Mouse (Mus musculus): Measurements from ENCODE around the gene Vgf. TPM values are rescaled to one million over a fixed set of nuclear protein-coding genes. Genes with fewer than 3 reads are reported as not detected.

Gene Vgf
- polyA plus RNA-seq, 1 experiment: 0.08 TPM

- no peak for DNase-seq (ENCODE audit: low spot score)
Measured at GRCm38 (mm10) chr5:137030416-137030810, 4.2 kb downstream of the Vgf start.

- no peak for DNase-seq (ENCODE audit: low spot score)
Measured at GRCm38 (mm10) chr5:137031076-137032032, 5.2 kb downstream of the Vgf start.

- no peak for DNase-seq (ENCODE audit: low spot score)
Measured at GRCm38 (mm10) chr5:137032033-137032421, 5.8 kb downstream of the Vgf start.

- peak; percentile 77 for DNase-seq (ENCODE audit: low spot score)
Measured at GRCm38 (mm10) chr5:137032641-137033074, 6.5 kb downstream of the Vgf start.

GRCm38 (mm10) chr5:137036211-137036610 is 10.0 kb downstream of the Vgf start:
- DNase-seq (ENCODE audit: low spot score): no peak

GRCm38 (mm10) chr5:137039453-137039852 is 13.3 kb downstream of the Vgf start:
- no peak for DNase-seq (ENCODE audit: low spot score)

- DNase-seq (ENCODE audit: low spot score): no peak
Measured at GRCm38 (mm10) chr5:137041442-137041841, 15.2 kb downstream of the Vgf start.

- DNase-seq (ENCODE audit: low spot score): no peak
Measured at GRCm38 (mm10) chr5:137043997-137044396, 17.8 kb downstream of the Vgf start.

GRCm38 (mm10) chr5:137045402-137046323 is 19.5 kb downstream of the Vgf start, which contains the start of gene Ap1s1:
Gene Ap1s1 (minus strand): TSS chr5:137046135.
- DNase-seq (ENCODE audit: low spot score): peak; percentile 94

GRCm38 (mm10) chr5:137046324-137046718 is 20.1 kb downstream of the Vgf start:
- no peak for DNase-seq (ENCODE audit: low spot score)

GRCm38 (mm10) chr5:137046991-137047390 is 20.8 kb downstream of the Vgf start:
- no peak for DNase-seq (ENCODE audit: low spot score)

- DNase-seq (ENCODE audit: low spot score): no peak
Measured at GRCm38 (mm10) chr5:137051125-137051524, 24.9 kb downstream of the Vgf start.

GRCm38 (mm10) chr5:137051914-137052505 is 25.8 kb downstream of the Vgf start:
- no peak for DNase-seq (ENCODE audit: low spot score)

- no peak for DNase-seq (ENCODE audit: low spot score)
Measured at GRCm38 (mm10) chr5:137054299-137054698, 28.1 kb downstream of the Vgf start.

GRCm38 (mm10) chr5:137054873-137055272 is 28.7 kb downstream of the Vgf start:
- DNase-seq (ENCODE audit: low spot score): no peak

GRCm38 (mm10) chr5:137061809-137062481 is 35.8 kb downstream of the Vgf start:
- no peak for DNase-seq (ENCODE audit: low spot score)

- DNase-seq (ENCODE audit: low spot score): no peak
Measured at GRCm38 (mm10) chr5:137062601-137063000, 36.4 kb downstream of the Vgf start.

- DNase-seq (ENCODE audit: low spot score): no peak
Measured at GRCm38 (mm10) chr5:137065454-137065853, 39.3 kb downstream of the Vgf start.

GRCm38 (mm10) chr5:137065923-137066322 is 39.7 kb downstream of the Vgf start:
- no peak for DNase-seq (ENCODE audit: low spot score)

- DNase-seq (ENCODE audit: low spot score): no peak
Measured at GRCm38 (mm10) chr5:137068711-137069110, 42.5 kb downstream of the Vgf start.

- no peak for DNase-seq (ENCODE audit: low spot score)
Measured at GRCm38 (mm10) chr5:137070881-137071605, 44.9 kb downstream of the Vgf start.

Data from urinary bladder, adult 2 months (tissue).